Mouse (Mus musculus) heart, adult 2 months (tissue): ENCODE measurements around the gene Adad2.

Experiments
- CTCF ChIP-seq: fragments of 200-600 bp; IDR thresholded peaks from 2 replicates; pipeline ENCODE4 v1.8.1; 2022; ENCODE audit warnings: antibody characterized with exemption, mild to moderate bottlenecking, moderate library complexity
- EP300 ChIP-seq: fragments of 200-500 bp; IDR thresholded peaks from 2 replicates; pipeline ENCODE4 v1.6.1; 2011; ENCODE audit warnings: low read depth, low read length, control low read depth; ENCODE audit not compliant: insufficient read depth
- POLR2A ChIP-seq: fragments of 200-500 bp; IDR thresholded peaks from 2 replicates; pipeline ENCODE4 v1.6.1; 2011; ENCODE audit warnings: mild to moderate bottlenecking, low read depth, low read length, control low read depth; ENCODE audit not compliant: insufficient read depth

DNA sequence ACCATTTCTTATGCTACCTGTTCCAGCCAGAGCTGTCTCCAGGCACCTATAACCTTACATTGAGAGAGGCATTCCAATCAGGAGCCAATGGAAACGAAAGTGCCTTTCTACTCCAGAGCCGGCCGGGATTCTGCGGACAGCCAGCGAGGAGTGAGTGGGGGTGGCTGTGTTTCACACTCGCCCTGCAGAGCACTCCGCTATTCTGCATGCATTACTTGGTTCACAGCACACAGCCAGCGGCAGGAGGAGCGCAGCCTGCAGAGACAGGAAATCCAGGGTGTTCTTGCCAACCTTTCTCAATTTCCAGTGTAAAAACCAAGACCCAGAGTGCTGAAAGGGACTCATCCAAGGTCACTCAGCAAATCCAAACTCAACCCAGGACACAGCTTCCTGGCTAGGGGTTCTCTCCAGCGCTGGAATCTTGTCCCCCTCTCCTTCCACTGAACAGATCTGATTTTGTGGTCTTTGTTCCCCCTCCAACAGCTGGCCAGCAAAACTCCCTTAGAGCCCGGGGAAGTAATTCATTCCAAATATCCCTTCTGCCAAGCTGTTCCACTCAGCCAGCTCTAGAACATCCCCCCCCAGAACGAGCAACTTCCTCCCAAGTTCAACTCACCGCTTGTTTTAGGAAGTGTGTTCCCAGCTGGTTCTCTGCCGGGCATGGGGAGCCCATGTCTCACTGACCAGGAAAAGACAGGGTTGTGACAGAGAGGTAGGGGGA lies 22.2 kb downstream of the Adad2 start:
- TF ChIP-seq POLR2A, result no peak
- TF ChIP-seq CTCF, result no peak
- TF ChIP-seq EP300, result no peak
